Comparison of ENCODE assay signal across 8 mouse cellular contexts in the genomic region with DNA sequence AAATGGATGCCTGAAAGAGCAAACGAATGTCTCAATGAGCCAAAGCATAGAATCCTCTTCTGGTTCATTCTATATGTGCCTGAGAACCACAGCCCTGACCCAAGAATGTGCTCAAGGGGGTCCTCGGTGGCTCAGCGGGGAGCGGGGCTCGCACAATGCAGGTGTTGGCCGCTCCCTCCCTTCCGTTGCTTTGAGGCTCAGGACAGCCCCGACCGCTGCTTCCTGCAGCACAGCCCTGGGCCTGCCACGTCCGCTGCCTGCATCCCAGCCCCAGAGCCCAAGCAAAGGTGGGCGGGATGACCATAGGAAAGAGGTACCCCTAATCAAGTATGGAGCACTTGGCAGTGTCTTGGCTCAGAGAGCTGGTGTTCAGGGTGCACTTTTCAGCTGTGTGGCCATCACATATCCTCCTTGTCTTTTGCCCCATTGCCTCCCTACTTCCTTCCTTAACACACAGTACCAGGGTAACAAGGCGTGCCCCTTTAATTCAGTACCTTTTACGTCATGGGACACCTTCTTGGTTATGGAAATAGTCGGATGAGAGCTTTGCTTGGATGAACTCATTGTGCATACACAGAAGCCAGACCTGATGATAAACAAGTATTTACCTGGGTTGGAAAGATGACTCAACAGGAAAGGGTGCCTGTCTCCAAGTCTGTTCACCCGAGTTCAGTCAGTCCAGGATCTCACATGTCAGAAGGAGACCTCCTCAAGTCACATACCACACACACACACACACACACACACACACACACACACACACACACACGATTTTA. TPM values are rescaled to one million over a fixed set of nuclear protein-coding genes. Genes with fewer than 3 reads are reported as not detected.
DNase-seq lines count a peak whose midpoint lies in the region; ATAC-seq and TF ChIP-seq lines count a peak whose summit lies in the region.

No protein-coding gene starts in this region.

- peak overlapping the region; percentile 45 for H3K4me2 ChIP-seq in hindbrain, embryonic 16.5 days (ENCODE audit: low read length)
- H3K4me2 ChIP-seq in midbrain, embryonic 16.5 days (ENCODE audit: low read length) = peak overlapping the region; percentile 44

- WGBS in hindbrain, embryonic 16.5 days = 27% methylated on average over 17 of the region's 17 CpGs
- 25% methylated on average over 17 of the region's 17 CpGs for WGBS in midbrain, embryonic 16.5 days

- H3K36me3 ChIP-seq in E14TG2a.4 (ENCODE audit: insufficient read depth, low read length) = no peaks in the 10 kb centered on the region
- H3K36me3 ChIP-seq in hindbrain, embryonic 16.5 days (ENCODE audit: control insufficient read depth, insufficient read depth, low read length) = no peaks in the 10 kb centered on the region
- H3K36me3 ChIP-seq in midbrain, embryonic 16.5 days (ENCODE audit: control insufficient read depth, insufficient read depth, low read length) = no peaks in the 10 kb centered on the region

- peaks cover 29% of the 10 kb centered on the region for H3K27me3 ChIP-seq in E14TG2a.4 (ENCODE audit: insufficient read depth, low read length)
- H3K27me3 ChIP-seq in hindbrain, embryonic 16.5 days (replicated peaks; ENCODE audit: control insufficient read depth, insufficient read depth, low read length) = peaks cover 5% of the 10 kb centered on the region; the same call in 1 of the 2 replicates
- H3K27me3 ChIP-seq in midbrain, embryonic 16.5 days (ENCODE audit: control insufficient read depth, insufficient read depth, low read depth, low read length) = peaks cover 5% of the 10 kb centered on the region; the same call in 1 of the 2 replicates

- ATAC-seq in hindbrain, embryonic 16.5 days = peak; percentile 27; the same call in 1 of the 2 replicates
- no peak for ATAC-seq in midbrain, embryonic 16.5 days
- no peak for ATAC-seq in monocyte, adult 5-6 weeks (replicated peaks; ENCODE audit: insufficient number of reproducible peaks, low FRiP score, low TSS enrichment, poor library complexity, severe bottlenecking)

- H3K9me3 ChIP-seq in E14TG2a.4 (ENCODE audit: low read length) = no peaks in the 10 kb centered on the region
- no peaks in the 10 kb centered on the region for H3K9me3 ChIP-seq in hindbrain, embryonic 16.5 days (ENCODE audit: control insufficient read depth, low read length)
- no peaks in the 10 kb centered on the region for H3K9me3 ChIP-seq in midbrain, embryonic 16.5 days (replicated peaks; ENCODE audit: control insufficient read depth, low read length, poor library complexity, severe bottlenecking)

- no peak overlapping the region for H3K27ac ChIP-seq in hindbrain, embryonic 16.5 days (ENCODE audit: low read depth, low read length)
- no peak overlapping the region for H3K27ac ChIP-seq in midbrain, embryonic 16.5 days (ENCODE audit: low read length)

- peak overlapping the region; percentile 24; the same call in 1 of the 2 replicates for H3K9ac ChIP-seq in hindbrain, embryonic 16.5 days (ENCODE audit: low read depth, low read length)
- H3K9ac ChIP-seq in midbrain, embryonic 16.5 days (ENCODE audit: low read depth, low read length) = 0 out of 2 replicates have a peak overlapping the region, but pooled peaks have one; percentile 18

- H3K4me3 ChIP-seq in E14TG2a.4 (replicated peaks; ENCODE audit: low read length) = peak overlapping the region; percentile 45
- H3K4me3 ChIP-seq in hindbrain, embryonic 16.5 days (ENCODE audit: low read length) = peak overlapping the region; percentile 11
- H3K4me3 ChIP-seq in midbrain, embryonic 16.5 days (ENCODE audit: low read depth, low read length) = peak overlapping the region; percentile 9

- no peak for TF ChIP-seq CTCF in E14TG2a.4 (conservative IDR thresholded peaks at IDR 0.05; ENCODE audit: low read length)

- DNase-seq in ZHBTc4 (ENCODE audit: low read depth, low spot score) = peak; percentile 73
- no peak for DNase-seq in spleen, postnatal 14 days (ENCODE audit: low spot score in 2 of 2)
- DNase-seq in cerebellum, adult 18-20 months = no peak
- no peak for DNase-seq in yolk sac, embryonic 10.5 days (ENCODE audit: low spot score)

- peaks cover 40% of the 10 kb centered on the region for H3K4me1 ChIP-seq in E14TG2a.4 (replicated peaks; ENCODE audit: low read depth, low read length)
- no peaks in the 10 kb centered on the region for H3K4me1 ChIP-seq in hindbrain, embryonic 16.5 days (ENCODE audit: control insufficient read depth, insufficient read depth, low read depth, low read length)
- H3K4me1 ChIP-seq in midbrain, embryonic 16.5 days (ENCODE audit: control insufficient read depth, insufficient read depth, low read length) = 0 out of 2 replicates have a peak, but pooled peaks cover 4% of the 10 kb centered on the region

RNA-seq across cellular contexts. Expression of a gene that starts 11.8 kb away (rescaled TPM):
- polyA plus RNA-seq in hindbrain, embryonic 16.5 days (2015; fragmentation: Nextera tagmentation; extraction: Ambion mirVana) = 34.1 and 44.7 TPM in 2 replicates
- polyA plus RNA-seq in midbrain, embryonic 16.5 days (2015; fragmentation: Nextera tagmentation; extraction: Ambion mirVana) = 58.9 and 68.8 TPM in 2 replicates
- total RNA-seq in monocyte, adult 5-6 weeks (2017) = 1.3 TPM in 1 of 3 replicates, not detected in the others

RNA-seq across cellular contexts. Expression of a gene that starts 22.7 kb away (rescaled TPM):
- polyA plus RNA-seq in hindbrain, embryonic 16.5 days (2015; fragmentation: Nextera tagmentation; extraction: Ambion mirVana) = 34.3 and 36.5 TPM in 2 replicates
- polyA plus RNA-seq in midbrain, embryonic 16.5 days (2015; fragmentation: Nextera tagmentation; extraction: Ambion mirVana) = 32.3 and 33.5 TPM in 2 replicates
- not detected in 3 replicates for total RNA-seq in monocyte, adult 5-6 weeks (2017)

RNA-seq across cellular contexts. Expression of a gene that starts 32.7 kb away (rescaled TPM):
- 21.4 and 21.5 TPM in 2 replicates for polyA plus RNA-seq in hindbrain, embryonic 16.5 days (2015; fragmentation: Nextera tagmentation; extraction: Ambion mirVana)
- polyA plus RNA-seq in midbrain, embryonic 16.5 days (2015; fragmentation: Nextera tagmentation; extraction: Ambion mirVana) = 25.3 and 25.9 TPM in 2 replicates
- total RNA-seq in monocyte, adult 5-6 weeks (2017) = 14.1 to 23.3 TPM (median 15.6 TPM) in 3 replicates
